Mouse (Mus musculus): ENCODE measurements around the gene Ltb4r2.

The Ltb4r2 gene

DNA sequence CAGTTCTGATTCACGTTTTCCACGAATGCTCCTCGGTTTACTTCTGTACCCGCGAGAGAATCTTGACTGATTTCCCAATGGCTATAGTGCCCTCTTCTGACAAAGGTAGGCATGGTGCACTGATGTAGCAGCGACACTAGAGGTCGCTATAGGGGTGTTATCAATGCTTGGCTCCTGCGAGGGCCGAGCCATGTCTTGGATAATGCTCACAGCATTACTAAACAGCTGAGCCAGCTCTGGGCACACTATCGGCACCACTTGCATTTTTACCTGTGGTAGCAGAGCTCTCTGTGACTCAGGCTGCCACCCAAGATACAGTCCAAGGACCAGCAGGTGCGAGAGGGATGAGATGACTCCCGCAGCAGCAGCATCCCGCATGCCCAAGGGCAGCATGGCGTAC, 20.1 kb downstream of the Ltb4r2 start:
- DNase-seq (ENCODE audit: low spot score in 2 of 2): peak in 1 of 2 experiments; percentile 65

GRCm38 (mm10) chr14:55782361-55782960, 21.2 kb downstream of the Ltb4r2 start:
- no peak for DNase-seq (ENCODE audit: low spot score in 2 of 2)

DNA sequence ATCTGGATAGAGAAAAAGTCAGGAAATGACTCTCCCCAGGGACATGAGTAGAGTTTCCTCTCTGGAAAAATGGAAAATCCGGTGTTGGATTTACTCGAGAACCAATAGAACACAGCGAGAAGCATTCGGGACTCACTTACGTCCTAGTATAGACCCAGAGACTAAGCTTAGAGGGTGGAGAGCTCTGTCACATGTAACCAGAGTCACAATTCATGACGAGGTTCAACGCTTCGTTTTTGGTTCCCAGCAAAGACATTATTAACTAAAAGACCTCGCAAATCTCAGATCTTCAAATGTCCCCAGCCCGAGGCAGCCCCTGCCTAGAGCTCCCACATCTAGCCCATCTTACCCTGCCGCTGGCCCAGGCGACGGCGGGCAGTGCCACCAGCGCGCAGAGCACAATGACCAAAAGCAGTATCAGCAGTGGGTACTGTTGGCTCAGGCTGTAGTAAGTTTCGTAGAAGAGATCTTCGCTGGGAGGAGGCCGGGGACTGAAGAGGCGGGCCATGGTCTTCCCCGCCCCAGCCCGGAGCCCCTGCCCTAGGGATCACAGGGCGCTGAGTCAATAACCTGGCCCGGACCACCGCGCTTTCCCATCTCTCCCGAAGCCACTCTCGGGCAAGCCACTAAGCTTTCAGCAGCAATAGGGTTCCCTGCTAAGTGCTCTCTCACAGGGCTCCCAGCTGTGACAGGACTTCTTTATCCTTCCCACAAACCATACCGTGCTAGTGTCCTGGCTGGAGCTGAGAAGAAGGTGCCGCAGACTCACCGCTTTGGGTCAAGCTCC, 22.1 kb downstream of the Ltb4r2 start:
- no peak for DNase-seq (ENCODE audit: low spot score in 2 of 2)

GRCm38 (mm10) chr14:55783958-55784235, 22.7 kb downstream of the Ltb4r2 start, which contains the start of gene Adcy4:
Gene Adcy4, minus strand, starts transcription at chr14:55784095.
- no peak for DNase-seq (ENCODE audit: low spot score in 2 of 2)

- DNase-seq (ENCODE audit: low spot score in 2 of 2): no peak
These were observed 24.0 kb downstream of the Ltb4r2 start for GRCm38 (mm10) chr14:55785195-55785594.

DNA sequence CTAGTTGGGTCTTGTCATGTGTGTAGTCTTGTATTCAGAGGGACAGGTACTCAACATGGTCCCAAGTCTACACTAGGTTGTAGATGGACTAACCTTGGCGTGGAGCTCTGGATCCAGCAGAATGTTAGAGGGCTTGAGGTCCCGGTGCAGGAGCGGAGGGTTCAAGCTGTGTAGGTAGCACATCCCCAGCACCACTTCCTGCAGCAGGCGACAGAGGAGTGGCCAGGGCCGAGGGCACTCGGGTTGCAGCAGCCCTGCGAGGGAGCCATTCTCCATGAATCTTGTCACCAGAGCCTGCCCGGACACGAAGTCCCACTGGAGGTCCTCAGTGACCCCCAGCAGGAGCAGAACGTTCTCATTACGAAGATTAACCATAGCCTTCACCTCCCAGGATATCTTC, 26.5 kb downstream of the Ltb4r2 start:
- no peak for DNase-seq (ENCODE audit: low spot score in 2 of 2)

- no peak for DNase-seq (ENCODE audit: low spot score in 2 of 2)
These were observed 27.2 kb downstream of the Ltb4r2 start, which contains the start of gene Ripk3 for GRCm38 (mm10) chr14:55788256-55789050. Gene Ripk3, minus strand, starts transcription at chr14:55788865.

- no peak for DNase-seq (ENCODE audit: low spot score in 2 of 2)
These were observed 32.2 kb downstream of the Ltb4r2 start for GRCm38 (mm10) chr14:55793461-55793860.

GRCm38 (mm10) chr14:55793946-55794345, 32.7 kb downstream of the Ltb4r2 start:
- no peak for DNase-seq (ENCODE audit: low spot score in 2 of 2)

DNA sequence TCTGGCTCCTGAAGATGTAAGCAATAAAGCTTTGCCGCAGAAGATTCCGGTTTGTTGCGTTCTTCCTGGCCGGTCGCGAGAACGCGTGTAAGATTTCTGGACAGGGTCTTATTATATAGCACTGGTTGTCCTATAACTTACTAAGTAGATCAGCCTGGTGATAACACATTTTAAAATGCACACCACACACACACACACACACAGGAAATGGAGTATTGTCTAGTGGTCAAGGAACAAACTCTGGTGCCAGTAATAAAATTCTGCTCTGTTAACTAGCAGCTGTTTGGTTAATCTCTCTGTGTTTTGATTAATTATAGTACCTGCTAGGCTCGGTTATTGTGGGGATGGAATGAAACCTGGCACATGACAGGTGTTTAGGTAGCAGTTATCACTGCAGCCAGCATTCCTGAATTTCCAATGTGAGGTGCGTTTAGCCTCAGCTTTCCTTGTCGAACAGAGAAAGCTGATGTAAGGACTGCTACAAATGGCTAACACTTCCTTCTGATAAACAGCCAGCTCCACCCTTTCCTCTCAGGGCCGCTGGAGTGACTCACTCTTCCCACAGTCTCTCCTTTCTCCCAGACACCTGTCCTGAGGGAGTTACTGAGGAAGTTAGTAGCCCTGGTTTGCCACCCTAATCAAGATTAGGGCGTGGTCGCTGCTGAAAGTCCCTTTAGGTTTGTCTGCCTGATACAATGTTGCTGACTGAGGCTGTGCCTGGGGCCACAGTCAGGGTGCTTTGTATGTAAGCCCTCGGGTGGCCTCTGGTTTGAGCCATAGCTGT, 34.3 kb downstream of the Ltb4r2 start:
- no peak for DNase-seq (ENCODE audit: low spot score in 2 of 2)

Data from left cerebral cortex, adult 9 months (tissue).